ENCODE assay signal across 8 mouse cellular contexts in the genomic region with DNA sequence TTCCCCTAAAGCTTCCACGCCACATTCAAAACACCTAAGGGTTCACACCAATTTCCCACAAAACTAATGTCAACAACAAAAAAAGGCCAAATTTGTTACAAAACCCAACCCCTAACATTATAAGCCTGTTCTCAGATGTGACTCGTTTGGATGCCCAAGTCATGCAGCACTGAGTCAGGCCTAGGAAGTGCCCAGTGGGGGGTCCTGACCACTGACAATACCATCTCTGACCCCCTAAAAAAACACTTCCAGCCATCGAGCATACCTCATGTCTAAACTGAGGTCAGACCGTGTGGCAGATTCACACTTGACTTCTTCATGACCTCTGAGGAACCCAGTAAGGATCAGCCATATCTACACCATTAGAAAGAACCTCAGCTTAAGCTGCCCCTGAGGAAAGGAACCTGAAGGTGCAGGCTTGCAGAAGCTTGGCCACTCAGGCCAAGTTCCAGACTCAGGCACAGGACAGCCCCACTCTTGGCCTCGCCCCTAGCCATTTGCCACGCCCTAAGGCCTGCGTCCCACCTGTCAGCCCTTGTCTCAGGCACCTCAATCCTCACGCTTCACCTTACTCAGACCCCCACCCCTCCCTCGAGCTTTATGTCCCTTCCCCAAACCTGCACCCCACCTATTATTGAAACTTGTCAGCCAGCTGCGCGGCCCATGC. TPM values are rescaled to one million over a fixed set of nuclear protein-coding genes. Genes with fewer than 3 reads are reported as not detected.
DNase-seq lines count a peak whose midpoint lies in the region; ATAC-seq lines count a peak whose summit lies in the region.

No protein-coding gene starts in this region.

- H3K9ac ChIP-seq in lung, embryonic 15.5 days, result peak overlapping the region; percentile 13; the same call in 1 of the 2 replicates
- H3K9ac ChIP-seq in embryonic facial prominence, embryonic 12.5 days, result peak overlapping the region; percentile 43; the same call in 1 of the 2 replicates
- H3K9ac ChIP-seq in intestine, embryonic 14.5 days (ENCODE audit: low read length), result peak overlapping the region; percentile 25; the same call in 1 of the 2 replicates
- H3K9ac ChIP-seq in midbrain, embryonic 16.5 days (ENCODE audit: low read depth, low read length), result peak overlapping the region; percentile 21

- H3K4me3 ChIP-seq in lung, embryonic 15.5 days, result peak overlapping the region; percentile 68
- H3K4me3 ChIP-seq in embryonic facial prominence, embryonic 12.5 days, result peak overlapping the region; percentile 97
- peak overlapping the region; percentile 84 for H3K4me3 ChIP-seq in intestine, embryonic 14.5 days (ENCODE audit: low read depth, low read length)
- H3K4me3 ChIP-seq in midbrain, embryonic 16.5 days (ENCODE audit: low read depth, low read length), result peak overlapping the region; percentile 91

- H3K4me1 ChIP-seq in lung, embryonic 15.5 days, result peaks cover 27% of the 10 kb centered on the region
- H3K4me1 ChIP-seq in embryonic facial prominence, embryonic 12.5 days, result peaks cover 15% of the 10 kb centered on the region
- peaks cover 11% of the 10 kb centered on the region for H3K4me1 ChIP-seq in intestine, embryonic 14.5 days (replicated peaks; ENCODE audit: control insufficient read depth, insufficient read depth, low read length)
- H3K4me1 ChIP-seq in midbrain, embryonic 16.5 days (ENCODE audit: control insufficient read depth, insufficient read depth, low read length), result peaks cover 19% of the 10 kb centered on the region

- ATAC-seq in lung, embryonic 15.5 days (ENCODE audit: borderline replicate concordance, extremely low read depth, low FRiP score, low TSS enrichment), result peak; percentile 77
- peak; percentile 62 for ATAC-seq in embryonic facial prominence, embryonic 12.5 days (ENCODE audit: insufficient number of reproducible peaks, insufficient read depth, low FRiP score, low TSS enrichment)
- peak; percentile 81 for ATAC-seq in intestine, embryonic 14.5 days (replicated peaks; ENCODE audit: low FRiP score, low TSS enrichment, low read depth)
- peak; percentile 62 for ATAC-seq in midbrain, embryonic 16.5 days

- H3K27ac ChIP-seq in lung, embryonic 15.5 days, result peak overlapping the region; percentile 72
- H3K27ac ChIP-seq in embryonic facial prominence, embryonic 12.5 days, result peak overlapping the region; percentile 65
- no peak overlapping the region for H3K27ac ChIP-seq in intestine, embryonic 14.5 days (ENCODE audit: low read depth)
- H3K27ac ChIP-seq in midbrain, embryonic 16.5 days (ENCODE audit: low read length), result peak overlapping the region; percentile 76

- H3K27me3 ChIP-seq in lung, embryonic 15.5 days, result no peaks in the 10 kb centered on the region
- no peaks in the 10 kb centered on the region for H3K27me3 ChIP-seq in embryonic facial prominence, embryonic 12.5 days
- H3K27me3 ChIP-seq in intestine, embryonic 14.5 days (replicated peaks; ENCODE audit: control insufficient read depth, insufficient read depth, low read length), result no peaks in the 10 kb centered on the region
- H3K27me3 ChIP-seq in midbrain, embryonic 16.5 days (ENCODE audit: control insufficient read depth, insufficient read depth, low read depth, low read length), result no peaks in the 10 kb centered on the region

- H3K9me3 ChIP-seq in lung, embryonic 15.5 days, result no peaks in the 10 kb centered on the region
- H3K9me3 ChIP-seq in embryonic facial prominence, embryonic 12.5 days, result no peaks in the 10 kb centered on the region
- H3K9me3 ChIP-seq in intestine, embryonic 14.5 days (ENCODE audit: control insufficient read depth, low read length), result no peaks in the 10 kb centered on the region
- H3K9me3 ChIP-seq in midbrain, embryonic 16.5 days (replicated peaks; ENCODE audit: control insufficient read depth, low read length, poor library complexity, severe bottlenecking), result no peaks in the 10 kb centered on the region

- H3K36me3 ChIP-seq in lung, embryonic 15.5 days, result peaks cover 15% of the 10 kb centered on the region
- peaks cover 21% of the 10 kb centered on the region for H3K36me3 ChIP-seq in embryonic facial prominence, embryonic 12.5 days
- H3K36me3 ChIP-seq in intestine, embryonic 14.5 days (ENCODE audit: control insufficient read depth, insufficient read depth, low read length), result peaks cover 22% of the 10 kb centered on the region
- H3K36me3 ChIP-seq in midbrain, embryonic 16.5 days (ENCODE audit: control insufficient read depth, insufficient read depth, low read length), result peaks cover 18% of the 10 kb centered on the region; the same call in 1 of the 2 replicates

- DNase-seq in lung, postnatal 10 days, result no peak
- DNase-seq in intestine, embryonic 14.5 days (ENCODE audit: low spot score), result no peak
- DNase-seq in yolk sac, embryonic 10.5 days (ENCODE audit: low spot score), result no peak
- no peak for DNase-seq in right cerebral cortex, adult 2 months (ENCODE audit: low spot score in 2 of 2)
- DNase-seq in embryo, embryonic 9.5 days (ENCODE audit: extremely low spot score), result no peak

- 20% methylated on average over 11 of the region's 11 CpGs for WGBS in lung, embryonic 15.5 days
- WGBS in embryonic facial prominence, embryonic 12.5 days, result 26% methylated on average over 11 of the region's 11 CpGs
- WGBS in intestine, embryonic 14.5 days, result 23% methylated on average over 11 of the region's 11 CpGs
- WGBS in midbrain, embryonic 16.5 days, result 28% methylated on average over 11 of the region's 11 CpGs

- H3K4me2 ChIP-seq in lung, embryonic 15.5 days, result peak overlapping the region; percentile 83
- peak overlapping the region; percentile 88 for H3K4me2 ChIP-seq in embryonic facial prominence, embryonic 12.5 days (replicated peaks)
- H3K4me2 ChIP-seq in intestine, embryonic 14.5 days (ENCODE audit: low read length), result peak overlapping the region; percentile 57
- H3K4me2 ChIP-seq in midbrain, embryonic 16.5 days (ENCODE audit: low read length), result peak overlapping the region; percentile 94

RNA-seq across cellular contexts. Expression of gene Prkar1b, which starts 0.7 kb away (rescaled TPM):
- polyA plus RNA-seq in lung, embryonic 15.5 days (2015; fragmentation: Nextera tagmentation; extraction: Ambion mirVana), result 16.0 and 16.9 TPM in 2 replicates
- polyA plus RNA-seq in embryonic facial prominence, embryonic 12.5 days (2016; fragmentation: Nextera tagmentation; extraction: Ambion mirVana), result 26.2 and 28.5 TPM in 2 replicates
- polyA plus RNA-seq in intestine, embryonic 14.5 days (2014; fragmentation: Nextera tagmentation; extraction: Ambion mirVana), result 25.6 and 26.7 TPM in 2 replicates
- 327 and 368 TPM in 2 replicates for polyA plus RNA-seq in midbrain, embryonic 16.5 days (2015; fragmentation: Nextera tagmentation; extraction: Ambion mirVana)

RNA-seq across cellular contexts. Expression of gene Dnaaf5, which starts 0.9 kb away (rescaled TPM):
- polyA plus RNA-seq in lung, embryonic 15.5 days (2015; fragmentation: Nextera tagmentation; extraction: Ambion mirVana), result 6.4 and 6.6 TPM in 2 replicates
- 6.0 TPM in 2 replicates for polyA plus RNA-seq in embryonic facial prominence, embryonic 12.5 days (2016; fragmentation: Nextera tagmentation; extraction: Ambion mirVana)
- 7.4 and 7.9 TPM in 2 replicates for polyA plus RNA-seq in intestine, embryonic 14.5 days (2014; fragmentation: Nextera tagmentation; extraction: Ambion mirVana)
- 3.2 and 3.5 TPM in 2 replicates for polyA plus RNA-seq in midbrain, embryonic 16.5 days (2015; fragmentation: Nextera tagmentation; extraction: Ambion mirVana)

RNA-seq across cellular contexts. Expression of gene Sun1, which starts 51.3 kb away (rescaled TPM):
- 48.7 and 52.7 TPM in 2 replicates for polyA plus RNA-seq in lung, embryonic 15.5 days (2015; fragmentation: Nextera tagmentation; extraction: Ambion mirVana)
- 49.3 and 53.0 TPM in 2 replicates for polyA plus RNA-seq in embryonic facial prominence, embryonic 12.5 days (2016; fragmentation: Nextera tagmentation; extraction: Ambion mirVana)
- polyA plus RNA-seq in intestine, embryonic 14.5 days (2014; fragmentation: Nextera tagmentation; extraction: Ambion mirVana), result 54.7 and 63.9 TPM in 2 replicates
- 47.4 and 48.5 TPM in 2 replicates for polyA plus RNA-seq in midbrain, embryonic 16.5 days (2015; fragmentation: Nextera tagmentation; extraction: Ambion mirVana)

Comparison
In these comparisons a context has a peak if more than half of its experiments do, and no peak if none do; other contexts are left out.
1. RNA of gene Prkar1b, which starts 0.7 kb away (polyA plus RNA-seq): 327 to 368 TPM in midbrain, embryonic 16.5 days; 26.2 to 28.5 TPM in embryonic facial prominence, embryonic 12.5 days, 25.6 to 26.7 TPM in intestine, embryonic 14.5 days and 16.0 to 16.9 TPM in lung, embryonic 15.5 days; every median in the first group is over 10 times any median in the second.
2. Peak in every context shown above with its lines, with median percentiles within 50 percentile points of each other: ATAC-seq, H3K4me2 ChIP-seq, H3K4me3 ChIP-seq and H3K9ac ChIP-seq.